Mouse (Mus musculus) MEL (cell line): ENCODE measurements at regions not wholly inside any gene's neighbourhood (a gene's known extent, or its start where the extent isn't known, plus 50 kb on each side); places are given as distances from the start of the nearest gene placed in this dataset.

ENCODE experiments used
- CTCF ChIP-seq, 3 experiments: IDR thresholded peaks in 2 of 3; conservative IDR thresholded peaks in 1 of 3; 2 replicates each; pipeline ENCODE4 v1.5.1; 2011 to 2012; ENCODE audit warnings: low read length in 3 of 3, low read depth in 2 of 3, mild to moderate bottlenecking in 2 of 3, improper control_type of control experiment in 1 of 3, inconsistent platforms in 1 of 3, mixed read lengths in 1 of 3, moderate library complexity in 1 of 3; ENCODE audit not compliant: control insufficient read depth in 1 of 3, insufficient read depth in 1 of 3, poor library complexity in 1 of 3, severe bottlenecking in 1 of 3
- GATA1 ChIP-seq: IDR thresholded peaks from 2 replicates; pipeline ENCODE4 v1.6.1; 2011; ENCODE audit warnings: low read depth, low read length, improper control_type of control experiment
- MAX ChIP-seq: IDR thresholded peaks from 2 replicates; pipeline ENCODE4 v1.6.1; 2011; ENCODE audit warnings: low read length, improper control_type of control experiment
- MYB ChIP-seq: IDR thresholded peaks from 2 replicates; pipeline ENCODE4 v1.6.1; 2011; ENCODE audit warnings: mild to moderate bottlenecking, low read depth, low read length, improper control_type of control experiment
- POLR2A ChIP-seq, 2 experiments: IDR thresholded peaks; 2 replicates each; pipeline ENCODE4 v1.6.1; 2011 to 2012; ENCODE audit warnings: low read length in 2 of 2, mild to moderate bottlenecking in 2 of 2, control low read depth in 1 of 2, improper control_type of control experiment in 1 of 2, low read depth in 1 of 2, moderate library complexity in 1 of 2; ENCODE audit not compliant: control insufficient read depth in 1 of 2, insufficient read depth in 1 of 2, poor library complexity in 1 of 2
- RAD21 ChIP-seq: IDR thresholded peaks from 2 replicates; pipeline ENCODE4 v1.6.1; 2011; ENCODE audit warnings: mild to moderate bottlenecking, low read depth, low read length, improper control_type of control experiment
- SMC3 ChIP-seq: IDR thresholded peaks from 2 replicates; pipeline ENCODE4 v1.6.1; 2011; ENCODE audit warnings: low read depth, low read length, improper control_type of control experiment

DNA sequence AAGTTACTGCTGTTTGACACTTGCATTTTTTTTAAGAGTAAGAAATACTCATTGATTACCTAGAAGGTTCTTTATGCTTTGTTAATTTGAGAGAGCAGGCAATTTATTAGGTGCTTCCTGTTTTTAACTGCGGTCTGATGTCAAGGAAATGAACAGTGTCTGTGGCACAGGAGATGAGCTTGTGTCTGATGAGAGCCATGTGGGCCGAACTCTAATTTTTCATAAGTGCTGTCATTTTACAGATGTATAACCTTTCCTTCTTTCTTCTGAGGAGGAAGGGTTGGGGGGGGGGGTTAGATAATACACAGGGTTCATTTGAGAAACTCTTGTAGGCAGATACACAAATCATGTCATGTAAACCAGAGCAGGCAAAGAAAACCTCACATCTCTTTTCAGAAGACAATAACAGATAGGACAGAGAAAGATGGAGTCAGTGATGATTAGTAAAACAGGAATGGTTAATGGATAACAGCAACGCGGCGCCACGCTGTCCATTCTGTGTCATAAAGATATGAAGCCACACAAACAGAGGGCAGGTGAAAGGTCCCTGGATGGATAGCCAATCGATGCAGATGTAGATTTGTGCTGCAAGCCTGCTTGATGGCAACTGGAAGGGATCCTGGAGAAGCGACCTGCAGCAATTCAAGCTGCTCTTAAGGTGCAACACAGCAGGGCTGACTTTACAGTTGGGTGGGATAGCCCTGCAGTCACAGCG lies 291.4 kb upstream of the Fam241a start:
- no peak for TF ChIP-seq CTCF (IDR thresholded peaks at IDR 0.05 in 2 of 3, conservative IDR thresholded peaks at IDR 0.05 in 1 of 3; ENCODE audit: control insufficient read depth in 1 of 3, insufficient read depth in 1 of 3, low read depth in 2 of 3, low read length in 3 of 3, poor library complexity in 1 of 3, severe bottlenecking in 1 of 3)
- TF ChIP-seq SMC3, result no peak
- no peak for TF ChIP-seq MAX
- TF ChIP-seq POLR2A (IDR thresholded peaks at IDR 0.05; ENCODE audit: control insufficient read depth in 1 of 2, insufficient read depth in 1 of 2, low read depth in 1 of 2, low read length in 2 of 2, poor library complexity in 1 of 2), result no peak
- no peak for TF ChIP-seq RAD21
- TF ChIP-seq GATA1, result no peak
- no peak for TF ChIP-seq MYB
